Mouse (Mus musculus): ENCODE results near the gene Dram2. TPM values are rescaled to one million over a fixed set of nuclear protein-coding genes. Genes with fewer than 3 reads are reported as not detected.

The Dram2 gene
- 47.5 and 50.7 TPM in 2 replicates for polyA plus RNA-seq (2012; rRNA removed)

GRCm38 (mm10) chr3:106547171-106547923 lies at the start of gene Dram2, which contains the start of gene Cept1:
Dram2 (plus strand) TSS chr3:106547798.
Cept1 (minus strand) TSS chr3:106547802.

Other genes with a start within 250 kb of the Dram2 start
- not detected in 2 replicates for gene Chil6, start 141.6 kb upstream of the Dram2 start, polyA plus RNA-seq (2012; rRNA removed)
- 0.65 and 0.72 TPM in 2 replicates for gene Dennd2d, start 65.4 kb upstream of the Dram2 start, polyA plus RNA-seq (2012; rRNA removed)
- 33.9 and 37.8 TPM in 2 replicates for gene Cept1, start within 50 bp of the Dram2 start, polyA plus RNA-seq (2012; rRNA removed)
- 15.1 and 16.8 TPM in 2 replicates for gene Lrif1, start 137.2 kb downstream of the Dram2 start, polyA plus RNA-seq (2012; rRNA removed)
- gene Cd53, start 242.4 kb downstream of the Dram2 start, polyA plus RNA-seq (2012; rRNA removed), result 2.2 and 2.6 TPM in 2 replicates

Measured in central nervous system, embryonic 18 days (tissue).